Mouse (Mus musculus) E14TG2a.4 (cell line): ENCODE measurements around the gene Hephl1.

Experiments
- CTCF ChIP-seq: conservative IDR thresholded peaks from 2 replicates; pipeline ENCODE4 v1.5.1; 2014; ENCODE audit warnings: low read length
- NANOG ChIP-seq: IDR thresholded peaks from 2 replicates; pipeline ENCODE4 v1.6.1; 2014; ENCODE audit warnings: borderline replicate concordance, low read length, mixed read lengths
- POU5F1 ChIP-seq: IDR thresholded peaks from 2 replicates; pipeline ENCODE4 v1.6.1; 2014; ENCODE audit warnings: low read length, borderline replicate concordance

- no peak for TF ChIP-seq CTCF
- no peak for TF ChIP-seq POU5F1
- no peak for TF ChIP-seq NANOG
Observed at GRCm38 (mm10) chr9:15029025-15029727, 82.7 kb downstream of the Hephl1 start.
